Mouse (Mus musculus): ENCODE results near the gene Adgrd1. TPM values are rescaled to one million over a fixed set of nuclear protein-coding genes. Genes with fewer than 3 reads are reported as not detected.

The Adgrd1 gene
- polyA plus RNA-seq (2014; fragmentation: Nextera tagmentation; extraction: Ambion mirVana), result 3.8 and 5.7 TPM in 2 replicates

GRCm38 (mm10) chr5:129096511-129096910 lies at the start of gene Adgrd1:
Adgrd1 (plus strand) TSS chr5:129096750.
- no peak within 1 kb of the TSS for H3K9ac ChIP-seq (ENCODE audit: low read depth, low read length)
- H3K36me3 ChIP-seq (ENCODE audit: control insufficient read depth, insufficient read depth, low read length), result no peaks in the 10 kb centered on the region
- no peak within 1 kb of the TSS for H3K4me3 ChIP-seq (ENCODE audit: low read depth, low read length)
- H3K27me3 ChIP-seq (replicated peaks; ENCODE audit: control insufficient read depth, insufficient read depth, low read length), result no peaks in the 10 kb centered on the region
- no peak within 1 kb of the TSS for H3K27ac ChIP-seq (replicated peaks; ENCODE audit: low read depth, low read length)
- no peaks in the 10 kb centered on the region for H3K9me3 ChIP-seq (ENCODE audit: control insufficient read depth, low read length)
- ATAC-seq (ENCODE audit: low read depth) (0 out of 2 replicates have a peak, but pooled peaks have one; percentile 44), DNase-seq (ENCODE audit: low spot score) (peak; percentile 40)
- H3K4me2 ChIP-seq (ENCODE audit: low read depth, low read length), result no peak within 1 kb of the TSS
- peaks cover 4% of the 10 kb centered on the region; the same call in 1 of the 2 replicates for H3K4me1 ChIP-seq (ENCODE audit: control insufficient read depth, insufficient read depth, low read length)
- 30% methylated on average over 6 of the region's 6 CpGs for WGBS

GRCm38 (mm10) chr5:129049372-129049771 lies 47.2 kb upstream of the Adgrd1 start:
- no peak overlapping the region for H3K9ac ChIP-seq (ENCODE audit: low read depth, low read length)
- no peaks in the 10 kb centered on the region for H3K36me3 ChIP-seq (ENCODE audit: control insufficient read depth, insufficient read depth, low read length)
- DNase-seq (ENCODE audit: low spot score) (peak; percentile 13), ATAC-seq (ENCODE audit: low read depth) (no peak)
- 70% methylated on average over 9 of the region's 9 CpGs for WGBS
- no peaks in the 10 kb centered on the region for H3K4me1 ChIP-seq (ENCODE audit: control insufficient read depth, insufficient read depth, low read length)
- no peaks in the 10 kb centered on the region for H3K27me3 ChIP-seq (replicated peaks; ENCODE audit: control insufficient read depth, insufficient read depth, low read length)
- no peak overlapping the region for H3K4me3 ChIP-seq (ENCODE audit: low read depth, low read length)
- 0 out of 2 replicates have a peak, but pooled peaks cover 3% of the 10 kb centered on the region for H3K9me3 ChIP-seq (ENCODE audit: control insufficient read depth, low read length)
- no peak overlapping the region for H3K27ac ChIP-seq (replicated peaks; ENCODE audit: low read depth, low read length)
- H3K4me2 ChIP-seq (ENCODE audit: low read depth, low read length), result no peak overlapping the region

GRCm38 (mm10) chr5:129051910-129052309 lies 44.6 kb upstream of the Adgrd1 start:
- DNase-seq (ENCODE audit: low spot score) (no peak), ATAC-seq (ENCODE audit: low read depth) (no peak)
- H3K4me2 ChIP-seq (ENCODE audit: low read depth, low read length), result no peak overlapping the region
- 0 out of 2 replicates have a peak, but pooled peaks cover 3% of the 10 kb centered on the region for H3K9me3 ChIP-seq (ENCODE audit: control insufficient read depth, low read length)
- 87% methylated on average over 3 of the region's 3 CpGs for WGBS
- H3K27ac ChIP-seq (replicated peaks; ENCODE audit: low read depth, low read length), result no peak overlapping the region
- H3K27me3 ChIP-seq (replicated peaks; ENCODE audit: control insufficient read depth, insufficient read depth, low read length), result no peaks in the 10 kb centered on the region
- H3K9ac ChIP-seq (ENCODE audit: low read depth, low read length), result no peak overlapping the region
- no peak overlapping the region for H3K4me3 ChIP-seq (ENCODE audit: low read depth, low read length)
- H3K36me3 ChIP-seq (ENCODE audit: control insufficient read depth, insufficient read depth, low read length), result no peaks in the 10 kb centered on the region
- no peaks in the 10 kb centered on the region for H3K4me1 ChIP-seq (ENCODE audit: control insufficient read depth, insufficient read depth, low read length)

GRCm38 (mm10) chr5:129052636-129053355 lies 43.8 kb upstream of the Adgrd1 start:
- Histone ChIP-seq H3K27ac (replicated peaks; ENCODE audit: low read depth, low read length) (no peak overlapping the region), H3K4me1 (ENCODE audit: control insufficient read depth, insufficient read depth, low read length) (no peaks in the 10 kb centered on the region), H3K36me3 (ENCODE audit: control insufficient read depth, insufficient read depth, low read length) (no peaks in the 10 kb centered on the region), H3K4me3 (ENCODE audit: low read depth, low read length) (no peak overlapping the region), H3K9ac (ENCODE audit: low read depth, low read length) (no peak overlapping the region), H3K4me2 (ENCODE audit: low read depth, low read length) (no peak overlapping the region), H3K27me3 (replicated peaks; ENCODE audit: control insufficient read depth, insufficient read depth, low read length) (no peaks in the 10 kb centered on the region), H3K9me3 (ENCODE audit: control insufficient read depth, low read length) (0 out of 2 replicates have a peak, but pooled peaks cover 2% of the 10 kb centered on the region)
- 28% methylated on average over 20 of the region's 20 CpGs for WGBS
- DNase-seq (ENCODE audit: low spot score) (no peak), ATAC-seq (ENCODE audit: low read depth) (peak; percentile 41; the same call in 1 of the 2 replicates)

- ATAC-seq (ENCODE audit: low read depth) (no peak), DNase-seq (ENCODE audit: low spot score) (no peak)
- Histone ChIP-seq H3K27me3 (replicated peaks; ENCODE audit: control insufficient read depth, insufficient read depth, low read length) (no peaks in the 10 kb centered on the region), H3K9ac (ENCODE audit: low read depth, low read length) (no peak overlapping the region), H3K4me3 (ENCODE audit: low read depth, low read length) (no peak overlapping the region), H3K4me1 (ENCODE audit: control insufficient read depth, insufficient read depth, low read length) (no peaks in the 10 kb centered on the region), H3K4me2 (ENCODE audit: low read depth, low read length) (no peak overlapping the region), H3K36me3 (ENCODE audit: control insufficient read depth, insufficient read depth, low read length) (no peaks in the 10 kb centered on the region), H3K27ac (replicated peaks; ENCODE audit: low read depth, low read length) (no peak overlapping the region), H3K9me3 (ENCODE audit: control insufficient read depth, low read length) (no peaks in the 10 kb centered on the region)
- 83% methylated on average over 9 of the region's 9 CpGs for WGBS
Observed at GRCm38 (mm10) chr5:129054675-129055284, 41.8 kb upstream of the Adgrd1 start.

- DNase-seq (ENCODE audit: low spot score) (no peak), ATAC-seq (ENCODE audit: low read depth) (no peak)
- H3K4me1 ChIP-seq (ENCODE audit: control insufficient read depth, insufficient read depth, low read length), result no peaks in the 10 kb centered on the region
- peaks cover 11% of the 10 kb centered on the region; the same call in 1 of the 2 replicates for H3K27me3 ChIP-seq (replicated peaks; ENCODE audit: control insufficient read depth, insufficient read depth, low read length)
- no peaks in the 10 kb centered on the region for H3K9me3 ChIP-seq (ENCODE audit: control insufficient read depth, low read length)
- H3K4me3 ChIP-seq (ENCODE audit: low read depth, low read length), result no peak overlapping the region
- H3K4me2 ChIP-seq (ENCODE audit: low read depth, low read length), result no peak overlapping the region
- H3K36me3 ChIP-seq (ENCODE audit: control insufficient read depth, insufficient read depth, low read length), result no peaks in the 10 kb centered on the region
- H3K27ac ChIP-seq (replicated peaks; ENCODE audit: low read depth, low read length), result no peak overlapping the region
- 88% methylated on average over 3 of the region's 3 CpGs for WGBS
- no peak overlapping the region for H3K9ac ChIP-seq (ENCODE audit: low read depth, low read length)
Observed at GRCm38 (mm10) chr5:129059116-129059515, 37.4 kb upstream of the Adgrd1 start.

GRCm38 (mm10) chr5:129061579-129061978 lies 35.0 kb upstream of the Adgrd1 start:
- Histone ChIP-seq H3K4me2 (ENCODE audit: low read depth, low read length) (no peak overlapping the region), H3K27me3 (replicated peaks; ENCODE audit: control insufficient read depth, insufficient read depth, low read length) (peaks cover 11% of the 10 kb centered on the region; the same call in 1 of the 2 replicates), H3K4me1 (ENCODE audit: control insufficient read depth, insufficient read depth, low read length) (no peaks in the 10 kb centered on the region), H3K9ac (ENCODE audit: low read depth, low read length) (no peak overlapping the region), H3K9me3 (ENCODE audit: control insufficient read depth, low read length) (no peaks in the 10 kb centered on the region), H3K27ac (replicated peaks; ENCODE audit: low read depth, low read length) (no peak overlapping the region), H3K36me3 (ENCODE audit: control insufficient read depth, insufficient read depth, low read length) (no peaks in the 10 kb centered on the region), H3K4me3 (ENCODE audit: low read depth, low read length) (no peak overlapping the region)
- 0 out of 2 replicates have a peak, but pooled peaks have one; percentile 37 for ATAC-seq (ENCODE audit: low read depth)
- peak; percentile 74 for DNase-seq (ENCODE audit: low spot score)
- 22% methylated on average over 13 of the region's 13 CpGs for WGBS

GRCm38 (mm10) chr5:129063037-129063791 lies 33.3 kb upstream of the Adgrd1 start:
- H3K4me2 ChIP-seq (ENCODE audit: low read depth, low read length), result peak overlapping the region; percentile 50
- H3K9me3 ChIP-seq (ENCODE audit: control insufficient read depth, low read length), result no peaks in the 10 kb centered on the region
- peak overlapping the region; percentile 23 for H3K4me3 ChIP-seq (ENCODE audit: low read depth, low read length)
- H3K27me3 ChIP-seq (replicated peaks; ENCODE audit: control insufficient read depth, insufficient read depth, low read length), result peaks cover 11% of the 10 kb centered on the region; the same call in 1 of the 2 replicates
- ATAC-seq (ENCODE audit: low read depth) (peak; percentile 51; the same call in 1 of the 2 replicates), DNase-seq (ENCODE audit: low spot score) (peak; percentile 81)
- H3K27ac ChIP-seq (replicated peaks; ENCODE audit: low read depth, low read length), result no peak overlapping the region
- H3K9ac ChIP-seq (ENCODE audit: low read depth, low read length), result no peak overlapping the region
- H3K4me1 ChIP-seq (ENCODE audit: control insufficient read depth, insufficient read depth, low read length), result no peaks in the 10 kb centered on the region
- 9% methylated on average over 21 of the region's 21 CpGs for WGBS
- H3K36me3 ChIP-seq (ENCODE audit: control insufficient read depth, insufficient read depth, low read length), result no peaks in the 10 kb centered on the region

All from embryonic facial prominence, embryonic 14.5 days (tissue).